Mouse (Mus musculus): ENCODE measurements around the gene Tmem183a. TPM values are rescaled to one million over a fixed set of nuclear protein-coding genes. Genes with fewer than 3 reads are reported as not detected.

Gene Tmem183a
- polyA plus RNA-seq, 1 experiment from 2014 or later = 60.6 TPM

GRCm38 (mm10) chr1:134393827-134394226, 32.0 kb upstream of the Tmem183a start:
- Histone ChIP-seq H3K27ac (ENCODE audit: low read depth, low read length) (no peak overlapping the region), H3K36me3 (ENCODE audit: control insufficient read depth, insufficient read depth) (no peaks in the 10 kb centered on the region), H3K4me1 (replicated peaks; ENCODE audit: control insufficient read depth, insufficient read depth, low read length) (no peaks in the 10 kb centered on the region), H3K9me3 (ENCODE audit: control insufficient read depth) (no peaks in the 10 kb centered on the region), H3K9ac (ENCODE audit: low read depth, low read length) (no peak overlapping the region), H3K4me2 (replicated peaks; ENCODE audit: low read depth) (no peak overlapping the region), H3K4me3 (ENCODE audit: low read depth, low read length) (no peak overlapping the region), H3K27me3 (replicated peaks; ENCODE audit: control insufficient read depth, insufficient read depth, low read length) (no peaks in the 10 kb centered on the region)
- ATAC-seq = no peak
- TF ChIP-seq CTCF (IDR thresholded peaks at IDR 0.05; ENCODE audit: low read depth) = no peak
- WGBS = 44% methylated on average over 5 of the region's 5 CpGs

DNA sequence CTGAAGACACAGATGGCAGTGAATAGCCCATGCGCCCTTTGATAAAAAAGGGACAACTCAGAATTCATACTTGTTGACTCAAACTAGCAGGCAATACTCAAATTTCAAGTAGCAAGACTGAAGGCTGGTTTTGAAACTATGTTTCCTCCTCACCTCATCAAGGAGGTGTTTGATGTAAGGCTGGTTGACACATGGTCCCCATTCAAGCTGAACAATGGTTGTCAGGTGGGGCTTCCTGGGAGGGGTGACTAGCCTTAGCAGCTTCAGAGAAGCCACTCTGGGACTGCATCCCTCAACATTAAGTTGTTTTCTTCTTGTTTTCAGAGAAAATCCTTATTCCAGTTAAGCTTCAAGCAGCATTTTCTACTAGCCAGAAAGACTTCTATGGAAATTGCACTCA, 23.9 kb upstream of the Tmem183a start, which contains the start of gene 4933406M09Rik:
TSS of gene 4933406M09Rik (plus strand) at position 275 of the 400 bp plus-strand sequence.
- Histone ChIP-seq H3K27me3 (replicated peaks; ENCODE audit: control insufficient read depth, insufficient read depth, low read length) (no peaks in the 10 kb centered on the region), H3K36me3 (ENCODE audit: control insufficient read depth, insufficient read depth) (no peaks in the 10 kb centered on the region), H3K4me1 (replicated peaks; ENCODE audit: control insufficient read depth, insufficient read depth, low read length) (no peaks in the 10 kb centered on the region), H3K9me3 (ENCODE audit: control insufficient read depth) (no peaks in the 10 kb centered on the region), H3K4me2 (replicated peaks; ENCODE audit: low read depth) (no peak within 1 kb of the TSS), H3K27ac (ENCODE audit: low read depth, low read length) (no peak within 1 kb of the TSS), H3K4me3 (ENCODE audit: low read depth, low read length) (no peak within 1 kb of the TSS), H3K9ac (ENCODE audit: low read depth, low read length) (no peak within 1 kb of the TSS)
- no peak for ATAC-seq
- WGBS = 97% methylated on average over 1 of the region's 1 CpGs
- no peak for TF ChIP-seq CTCF (IDR thresholded peaks at IDR 0.05; ENCODE audit: low read depth)

- H3K9me3 ChIP-seq (ENCODE audit: control insufficient read depth) = no peaks in the 10 kb centered on the region
- H3K27me3 ChIP-seq (replicated peaks; ENCODE audit: control insufficient read depth, insufficient read depth, low read length) = no peaks in the 10 kb centered on the region
- no peak overlapping the region for H3K4me2 ChIP-seq (replicated peaks; ENCODE audit: low read depth)
- no peaks in the 10 kb centered on the region for H3K4me1 ChIP-seq (replicated peaks; ENCODE audit: control insufficient read depth, insufficient read depth, low read length)
- no peaks in the 10 kb centered on the region for H3K36me3 ChIP-seq (ENCODE audit: control insufficient read depth, insufficient read depth)
- TF ChIP-seq CTCF (IDR thresholded peaks at IDR 0.05; ENCODE audit: low read depth) = no peak
- no peak for ATAC-seq
- H3K27ac ChIP-seq (ENCODE audit: low read depth, low read length) = no peak overlapping the region
- no peak overlapping the region for H3K4me3 ChIP-seq (ENCODE audit: low read depth, low read length)
- no peak overlapping the region for H3K9ac ChIP-seq (ENCODE audit: low read depth, low read length)
Observed at GRCm38 (mm10) chr1:134385176-134385575, 23.4 kb upstream of the Tmem183a start.

GRCm38 (mm10) chr1:134384581-134384980, 22.8 kb upstream of the Tmem183a start:
- ATAC-seq = no peak
- no peaks in the 10 kb centered on the region for H3K9me3 ChIP-seq (ENCODE audit: control insufficient read depth)
- WGBS = 83% methylated on average over 4 of the region's 4 CpGs
- no peak overlapping the region for H3K4me3 ChIP-seq (ENCODE audit: low read depth, low read length)
- H3K36me3 ChIP-seq (ENCODE audit: control insufficient read depth, insufficient read depth) = no peaks in the 10 kb centered on the region
- no peak overlapping the region for H3K4me2 ChIP-seq (replicated peaks; ENCODE audit: low read depth)
- no peak overlapping the region for H3K27ac ChIP-seq (ENCODE audit: low read depth, low read length)
- H3K27me3 ChIP-seq (replicated peaks; ENCODE audit: control insufficient read depth, insufficient read depth, low read length) = no peaks in the 10 kb centered on the region
- no peak overlapping the region for H3K9ac ChIP-seq (ENCODE audit: low read depth, low read length)
- H3K4me1 ChIP-seq (replicated peaks; ENCODE audit: control insufficient read depth, insufficient read depth, low read length) = no peaks in the 10 kb centered on the region
- TF ChIP-seq CTCF (IDR thresholded peaks at IDR 0.05; ENCODE audit: low read depth) = no peak

DNA sequence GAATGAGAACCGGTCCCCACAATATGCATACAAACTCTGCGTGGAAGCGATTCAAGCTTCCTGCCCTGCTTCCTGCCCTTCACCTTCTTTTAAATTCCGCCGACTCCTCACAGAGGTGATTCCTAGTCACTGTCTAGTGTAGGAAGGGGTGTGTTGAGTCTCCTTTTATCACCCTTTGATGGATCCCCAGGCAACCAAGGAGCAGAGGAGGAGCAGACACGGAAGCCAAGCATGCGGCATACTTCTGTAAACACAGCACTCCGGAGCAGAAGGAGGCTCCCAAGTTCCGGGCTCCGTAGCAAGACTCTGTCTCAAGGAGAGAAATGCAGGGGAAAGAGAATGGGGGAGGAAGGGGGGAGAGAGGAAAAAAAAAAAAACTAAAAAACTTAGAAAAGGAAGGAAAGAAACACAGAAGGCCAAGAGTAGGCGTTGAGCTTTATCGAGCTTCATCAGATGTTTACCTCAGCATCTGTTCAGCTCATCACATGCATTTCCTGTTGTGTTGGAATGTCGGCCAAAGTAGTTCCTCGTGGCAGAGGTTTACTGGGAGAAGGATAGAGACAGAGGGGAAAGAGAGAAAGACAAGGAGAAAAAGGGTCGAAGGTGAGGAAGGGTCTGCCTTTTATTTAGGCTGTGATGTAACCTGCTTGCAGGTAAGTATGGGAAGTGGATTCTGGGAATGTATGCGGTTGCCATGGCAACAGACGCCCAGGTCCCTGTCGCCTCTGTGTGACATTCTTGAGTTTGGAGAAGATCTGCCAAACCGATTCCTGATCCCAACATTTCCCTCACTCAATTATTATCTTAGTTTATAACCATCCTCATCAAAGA, 20.2 kb upstream of the Tmem183a start:
- H3K4me1 ChIP-seq (replicated peaks; ENCODE audit: control insufficient read depth, insufficient read depth, low read length) = no peaks in the 10 kb centered on the region
- no peaks in the 10 kb centered on the region for H3K27me3 ChIP-seq (replicated peaks; ENCODE audit: control insufficient read depth, insufficient read depth, low read length)
- H3K4me3 ChIP-seq (ENCODE audit: low read depth, low read length) = peak overlapping the region; percentile 16
- H3K9ac ChIP-seq (ENCODE audit: low read depth, low read length) = no peak overlapping the region
- peak overlapping the region; percentile 60 for H3K4me2 ChIP-seq (replicated peaks; ENCODE audit: low read depth)
- no peak overlapping the region for H3K27ac ChIP-seq (ENCODE audit: low read depth, low read length)
- WGBS = 2% methylated on average over 19 of the region's 19 CpGs
- no peaks in the 10 kb centered on the region for H3K36me3 ChIP-seq (ENCODE audit: control insufficient read depth, insufficient read depth)
- no peak for ATAC-seq
- no peaks in the 10 kb centered on the region for H3K9me3 ChIP-seq (ENCODE audit: control insufficient read depth)
- no peak for TF ChIP-seq CTCF (IDR thresholded peaks at IDR 0.05; ENCODE audit: low read depth)

DNA sequence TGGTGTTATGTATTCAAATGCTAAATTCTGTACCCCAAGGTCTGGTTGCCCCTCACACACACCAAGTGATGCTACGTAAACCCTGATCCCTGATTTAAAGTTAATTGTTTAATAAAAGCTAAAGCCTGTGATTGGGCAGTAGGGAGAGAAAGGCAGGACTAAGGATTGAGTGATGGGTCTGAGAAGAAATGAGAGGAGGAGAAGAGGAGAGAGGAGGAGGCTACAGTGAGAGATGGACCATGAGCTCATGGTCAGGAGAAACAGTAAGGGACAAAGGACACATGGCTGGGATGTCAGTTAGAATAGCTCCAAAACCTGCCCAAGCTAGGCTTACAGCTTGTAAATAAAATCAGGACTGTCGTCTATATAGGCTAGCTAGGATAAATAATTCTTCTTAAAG, 19.3 kb upstream of the Tmem183a start:
- 68% methylated on average over 2 of the region's 2 CpGs for WGBS
- no peaks in the 10 kb centered on the region for H3K4me1 ChIP-seq (replicated peaks; ENCODE audit: control insufficient read depth, insufficient read depth, low read length)

More for the DNA sequence above, 19.3 kb upstream of the Tmem183a start:
- H3K4me2 ChIP-seq (replicated peaks; ENCODE audit: low read depth) = peak overlapping the region; percentile 60; the same call in 1 of the 2 replicates
- H3K9me3 ChIP-seq (ENCODE audit: control insufficient read depth) = no peaks in the 10 kb centered on the region
- no peak overlapping the region for H3K9ac ChIP-seq (ENCODE audit: low read depth, low read length)
- H3K36me3 ChIP-seq (ENCODE audit: control insufficient read depth, insufficient read depth) = no peaks in the 10 kb centered on the region
- TF ChIP-seq CTCF (IDR thresholded peaks at IDR 0.05; ENCODE audit: low read depth) = no peak
- no peaks in the 10 kb centered on the region for H3K27me3 ChIP-seq (replicated peaks; ENCODE audit: control insufficient read depth, insufficient read depth, low read length)
- no peak for ATAC-seq
- H3K4me3 ChIP-seq (ENCODE audit: low read depth, low read length) = no peak overlapping the region
- no peak overlapping the region for H3K27ac ChIP-seq (ENCODE audit: low read depth, low read length)

Measured in intestine, postnatal 0 days (tissue).